Mouse (Mus musculus) C2C12 (cell line): ENCODE measurements around the gene Llgl2. TPM values are rescaled to one million over a fixed set of nuclear protein-coding genes. Genes with fewer than 3 reads are reported as not detected.

ENCODE experiments used
- H3K27me3 ChIP-seq: one replicate; pipeline ENCODE4 v1.6.1; 2011; ENCODE audit not compliant: control insufficient read depth, insufficient read depth, insufficient read length
- H3K36me3 ChIP-seq: one replicate; pipeline ENCODE4 v1.6.1; 2011; ENCODE audit not compliant: control insufficient read depth, insufficient read depth
- H3K4me3 ChIP-seq: one replicate; pipeline ENCODE4 v1.5.1; 2011; ENCODE audit warnings: mild to moderate bottlenecking, control low read depth; ENCODE audit not compliant: poor library complexity, insufficient read depth, severe bottlenecking
- H3K79me2 ChIP-seq: one replicate; pipeline ENCODE4 v1.6.1; 2011; ENCODE audit not compliant: control insufficient read depth, insufficient read depth
- H3K79me3 ChIP-seq: one replicate; pipeline ENCODE4 v1.6.1; 2011; ENCODE audit warnings: low read depth, control low read depth
- H3ac ChIP-seq: one replicate; pipeline ENCODE3; 2011; ENCODE audit warnings: low read depth; ENCODE audit not compliant: control insufficient read depth, insufficient read length
- CEBPB ChIP-seq: IDR thresholded peaks from one replicate; pipeline ENCODE4 v1.6.1; 2011; ENCODE audit warnings: low read depth, mild to moderate bottlenecking, control low read depth, moderate library complexity
- CTCF ChIP-seq: IDR thresholded peaks from one replicate; pipeline ENCODE4 v1.5.1; 2011; ENCODE audit not compliant: control insufficient read depth, insufficient read depth, insufficient read length
- FOSL1 ChIP-seq: IDR thresholded peaks from one replicate; pipeline ENCODE4 v1.8.0; 2011; ENCODE audit warnings: mild to moderate bottlenecking, low read length; ENCODE audit not compliant: poor library complexity, insufficient read depth, severe bottlenecking
- MAX ChIP-seq: IDR thresholded peaks from one replicate; pipeline ENCODE4 v1.6.1; 2011; ENCODE audit warnings: mild to moderate bottlenecking, control low read depth
- MYOD1 ChIP-seq: IDR thresholded peaks from one replicate; pipeline ENCODE4 v1.6.1; 2011; ENCODE audit warnings: low read depth; ENCODE audit not compliant: control insufficient read depth, insufficient read length
- MYOG ChIP-seq: IDR thresholded peaks from one replicate; pipeline ENCODE4 v1.6.1; 2011; ENCODE audit not compliant: control insufficient read depth, insufficient read length; ENCODE audit errors: extremely low read depth
- USF1 ChIP-seq: IDR thresholded peaks from one replicate; pipeline ENCODE4 v1.6.1; 2011; ENCODE audit warnings: low read depth, mild to moderate bottlenecking, control low read depth, moderate library complexity
- polyA plus RNA-seq: library from polyadenylated mRNA; unstranded; fragments of >200 nt; fragmentation: generic; extraction: Trizol; gene quantifications from one replicate; pipeline ENCODE4 v1.2.1, GENCODE M21; 2012; ENCODE audit warnings: missing spikeins

Llgl2 gene
- polyA plus RNA-seq, 1 experiment, result 0.51 TPM

GRCm38 (mm10) chr11:115779038-115779571 is 44.7 kb upstream of the Llgl2 start:
- no peak for TF ChIP-seq MYOG
- TF ChIP-seq CTCF, result no peak
- TF ChIP-seq FOSL1, result no peak
- Histone ChIP-seq H3K79me2 (no peaks in the 10 kb centered on the region), H3ac (no peak overlapping the region), H3K79me3 (peaks cover 1% of the 10 kb centered on the region), H3K4me3 (no peak overlapping the region), H3K36me3 (no peaks in the 10 kb centered on the region), H3K27me3 (no peaks in the 10 kb centered on the region)

- H3K36me3 ChIP-seq, result no peaks in the 10 kb centered on the region
- H3K27me3 ChIP-seq, result no peaks in the 10 kb centered on the region
- no peak overlapping the region for H3ac ChIP-seq
- H3K4me3 ChIP-seq, result no peak overlapping the region
- TF ChIP-seq MAX (no peak), MYOD1 (no peak)
- no peaks in the 10 kb centered on the region for H3K79me2 ChIP-seq
- H3K79me3 ChIP-seq, result no peaks in the 10 kb centered on the region
Measured at GRCm38 (mm10) chr11:115780141-115781070, 43.4 kb upstream of the Llgl2 start.

GRCm38 (mm10) chr11:115786473-115786872 is 37.4 kb upstream of the Llgl2 start:
- Histone ChIP-seq H3K4me3 (no peak overlapping the region), H3K79me2 (no peaks in the 10 kb centered on the region), H3K27me3 (no peaks in the 10 kb centered on the region), H3K79me3 (no peaks in the 10 kb centered on the region), H3ac (no peak overlapping the region), H3K36me3 (peaks cover under 1% of the 10 kb centered on the region)
- no peak for TF ChIP-seq FOSL1
- TF ChIP-seq USF1, result no peak
- TF ChIP-seq MAX, result no peak
- no peak for TF ChIP-seq MYOG
- no peak for TF ChIP-seq CEBPB

- H3K79me2 ChIP-seq, result no peaks in the 10 kb centered on the region
- TF ChIP-seq USF1 (no peak), MYOD1 (no peak), MYOG (no peak), FOSL1 (no peak)
- peaks cover 10% of the 10 kb centered on the region for H3K36me3 ChIP-seq
- no peaks in the 10 kb centered on the region for H3K79me3 ChIP-seq
- no peak overlapping the region for H3K4me3 ChIP-seq
- no peak overlapping the region for H3ac ChIP-seq
- H3K27me3 ChIP-seq, result no peaks in the 10 kb centered on the region
Measured at GRCm38 (mm10) chr11:115789787-115790186, 34.1 kb upstream of the Llgl2 start.

- no peaks in the 10 kb centered on the region for H3K79me3 ChIP-seq
- no peak for TF ChIP-seq USF1
- no peak for TF ChIP-seq CTCF
- no peak for TF ChIP-seq MAX
- TF ChIP-seq FOSL1, result no peak
- TF ChIP-seq CEBPB, result no peak
- no peak for TF ChIP-seq MYOD1
- no peak for TF ChIP-seq MYOG
- H3K79me2 ChIP-seq, result no peaks in the 10 kb centered on the region
- peaks cover 10% of the 10 kb centered on the region for H3K36me3 ChIP-seq
- no peak overlapping the region for H3K4me3 ChIP-seq
- H3ac ChIP-seq, result no peak overlapping the region
- no peaks in the 10 kb centered on the region for H3K27me3 ChIP-seq
Measured at GRCm38 (mm10) chr11:115791919-115792318, 31.9 kb upstream of the Llgl2 start.

GRCm38 (mm10) chr11:115792353-115792752 is 31.5 kb upstream of the Llgl2 start:
- Histone ChIP-seq H3K79me3 (no peaks in the 10 kb centered on the region), H3ac (no peak overlapping the region), H3K79me2 (no peaks in the 10 kb centered on the region), H3K27me3 (no peaks in the 10 kb centered on the region), H3K4me3 (no peak overlapping the region), H3K36me3 (peaks cover 10% of the 10 kb centered on the region)
- TF ChIP-seq FOSL1 (no peak), CEBPB (no peak), USF1 (no peak), MYOD1 (no peak), MYOG (no peak), CTCF (no peak), MAX (no peak)
